Comparison of ENCODE assay signal across 9 mouse cellular contexts in the genomic region with DNA sequence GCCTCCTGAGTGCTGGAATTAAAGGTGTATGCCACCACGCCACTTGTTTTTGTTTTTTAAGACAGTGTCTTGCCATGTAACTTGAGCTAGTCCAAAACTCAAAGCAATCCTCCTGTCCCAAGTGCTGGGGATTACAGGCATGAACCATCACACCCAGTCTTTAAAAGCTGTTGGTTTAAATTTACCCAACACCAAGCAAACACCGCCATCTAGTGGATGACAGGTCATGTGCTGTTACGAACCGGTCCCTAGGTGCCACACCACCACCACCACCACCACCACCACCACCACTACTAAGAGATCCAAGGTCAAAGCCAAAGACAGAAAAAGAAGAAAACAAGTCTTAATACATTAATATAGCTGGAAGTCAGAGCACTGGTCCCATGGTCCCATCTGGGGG. TPM values are rescaled to one million over a fixed set of nuclear protein-coding genes. Genes with fewer than 3 reads are reported as not detected.
DNase-seq lines count a peak whose midpoint lies in the region; ATAC-seq and TF ChIP-seq lines count a peak whose summit lies in the region.
"Had no signal": no experiment of that assay in that cellular context is flagged by ENCODE, and none has a peak within 500 bp of the region (broad histone marks: within the 10 kb centered on the region; RNA-seq: fewer than 3 reads in every experiment).

No protein-coding gene starts in this region.

- no peak for DNase-seq in testis, postnatal 14 days (ENCODE audit: low spot score)
- DNase-seq in adipocyte (ENCODE audit: low spot score), result peak; percentile 92
- DNase-seq in left cerebral cortex, postnatal 14 days (ENCODE audit: low spot score in 2 of 2), result peak; percentile 78 to 86
- DNase-seq in ovary, postnatal 14 days (ENCODE audit: low spot score), result peak; percentile 63
- DNase-seq in thymus, postnatal 25 days, result peak; percentile 77

- no peak overlapping the region for H3K27ac ChIP-seq in testis, adult 2 months (ENCODE audit: control insufficient read depth, insufficient read depth, low read depth, low read length)
- no peak overlapping the region for H3K27ac ChIP-seq in cortical plate, adult 2 months (ENCODE audit: insufficient read depth, low read length)
- H3K27ac ChIP-seq: stomach, embryonic 15.5 days had no signal

- TF ChIP-seq POLR2A in testis, adult 2 months (IDR thresholded peaks at IDR 0.05; ENCODE audit: control insufficient read depth, low read depth, low read length), result no peak
- no peak for TF ChIP-seq POLR2A in cortical plate, adult 2 months (IDR thresholded peaks at IDR 0.05; ENCODE audit: extremely low read depth, insufficient read depth, low read length)

- H3K36me3 ChIP-seq in testis, adult 2 months (ENCODE audit: control insufficient read depth, insufficient read depth, low read length), result no peaks in the 10 kb centered on the region
- H3K36me3 ChIP-seq: stomach, embryonic 15.5 days had no signal

- H3K4me1 ChIP-seq in testis, adult 2 months (ENCODE audit: control insufficient read depth, insufficient read depth, low read length), result no peaks in the 10 kb centered on the region
- 0 out of 2 replicates have a peak, but pooled peaks cover 5% of the 10 kb centered on the region for H3K4me1 ChIP-seq in cortical plate, adult 2 months (ENCODE audit: control insufficient read depth, insufficient read depth, low read length)
- H3K4me1 ChIP-seq: stomach, embryonic 15.5 days had no signal

- H3K27me3 ChIP-seq in testis, adult 2 months (ENCODE audit: control insufficient read depth, insufficient read depth, low read length), result no peaks in the 10 kb centered on the region
- H3K27me3 ChIP-seq: stomach, embryonic 15.5 days had no signal

- TF ChIP-seq CTCF in testis, adult 2 months (IDR thresholded peaks at IDR 0.05; ENCODE audit: control insufficient read depth, insufficient read depth, insufficient replicate concordance, low read depth, low read length), result peak; percentile 30; the same call in 1 of the 2 replicates
- peak; percentile 81 for TF ChIP-seq CTCF in cortical plate, adult 2 months (IDR thresholded peaks at IDR 0.05; ENCODE audit: extremely low read depth, insufficient read depth, low read length)

- intact Hi-C loops in left cerebral cortex, postnatal 14 days (cut with DNase I), result loop anchor here (1.0 to 5.0 kb wide), 2 partner anchors 109 to 196 kb away; no protein-coding TSS in a partner anchor

- peak; percentile 69 to 76; a peak in 3 of 4 replicates for ATAC-seq in hematopoietic stem cell, adult 5-6 weeks (replicated peaks in 1 of 2; ENCODE audit: insufficient read depth in 1 of 2, low FRiP score in 2 of 2, low TSS enrichment in 1 of 2, low read depth in 1 of 2, poor library complexity in 2 of 2, severe bottlenecking in 2 of 2)

- H3K4me3 ChIP-seq in testis, adult 2 months (ENCODE audit: control insufficient read depth, low read depth, low read length), result no peak overlapping the region
- no peak overlapping the region for H3K4me3 ChIP-seq in cortical plate, adult 2 months (ENCODE audit: insufficient read depth, low read length)
- H3K4me3 ChIP-seq: stomach, embryonic 15.5 days had no signal

RNA-seq across cellular contexts. Expression of a gene that starts 28.0 kb away (rescaled TPM):
- 5.2 and 6.0 TPM in 2 replicates for polyA plus RNA-seq in testis, adult 2 months (2012; rRNA removed)
- 41.8 and 41.9 TPM in 2 replicates for polyA plus RNA-seq in cortical plate, adult 2 months (2012; rRNA removed)
- 20.8 and 20.9 TPM in 2 replicates for total RNA-seq in hematopoietic stem cell, adult 5-6 weeks (2017)
- total RNA-seq in left cerebral cortex, postnatal 14 days (2021), result 10 to 100 TPM; 58.8 to 60.5 TPM

RNA-seq across cellular contexts. Expression of a gene that starts 30.5 kb away (rescaled TPM):
- polyA plus RNA-seq in testis, adult 2 months (2012; rRNA removed), result 40.0 and 41.5 TPM in 2 replicates
- 7.1 TPM in 2 replicates for polyA plus RNA-seq in cortical plate, adult 2 months (2012; rRNA removed)
- total RNA-seq in hematopoietic stem cell, adult 5-6 weeks (2017), result 2.7 and 16.3 TPM in 2 replicates
- 1 to 10 TPM; 4.9 to 6.1 TPM for total RNA-seq in left cerebral cortex, postnatal 14 days (2021)
